Mouse (Mus musculus): Measurements from ENCODE around the gene Mrpl55.

The Mrpl55 gene

GRCm38 (mm10) chr11:59202081-59202995 is at the start of gene Mrpl55:
Mrpl55 (plus strand) TSS chr11:59202486.
- DNase-seq (ENCODE audit: low read depth) = peak; percentile 89

- DNase-seq (ENCODE audit: low read depth) = no peak
Measured at GRCm38 (mm10) chr11:59154220-59154619, 48.1 kb upstream of the Mrpl55 start.

- no peak for DNase-seq (ENCODE audit: low read depth)
Measured at GRCm38 (mm10) chr11:59155900-59156299, 46.4 kb upstream of the Mrpl55 start.

- no peak for DNase-seq (ENCODE audit: low read depth)
Measured at GRCm38 (mm10) chr11:59159099-59159498, 43.2 kb upstream of the Mrpl55 start.

- DNase-seq (ENCODE audit: low read depth) = no peak
Measured at GRCm38 (mm10) chr11:59159558-59159957, 42.7 kb upstream of the Mrpl55 start.

- no peak for DNase-seq (ENCODE audit: low read depth)
Measured at GRCm38 (mm10) chr11:59161398-59161797, 40.9 kb upstream of the Mrpl55 start.

- DNase-seq (ENCODE audit: low read depth) = peak; percentile 83
Measured at GRCm38 (mm10) chr11:59162443-59163254, 39.6 kb upstream of the Mrpl55 start.

- DNase-seq (ENCODE audit: low read depth) = peak; percentile 93
Measured at GRCm38 (mm10) chr11:59163255-59164236, 38.7 kb upstream of the Mrpl55 start, which contains the start of gene Iba57. Iba57 (minus strand) TSS chr11:59163739.

GRCm38 (mm10) chr11:59164384-59164783 is 37.9 kb upstream of the Mrpl55 start:
- DNase-seq (ENCODE audit: low read depth) = peak; percentile 95

- DNase-seq (ENCODE audit: low read depth) = peak; percentile 20
Measured at GRCm38 (mm10) chr11:59165616-59166241, 36.6 kb upstream of the Mrpl55 start.

GRCm38 (mm10) chr11:59169807-59170206 is 32.5 kb upstream of the Mrpl55 start:
- DNase-seq (ENCODE audit: low read depth) = no peak

GRCm38 (mm10) chr11:59170549-59170948 is 31.7 kb upstream of the Mrpl55 start:
- no peak for DNase-seq (ENCODE audit: low read depth)

- peak; percentile 62 for DNase-seq (ENCODE audit: low read depth)
Measured at GRCm38 (mm10) chr11:59174189-59174838, 28.0 kb upstream of the Mrpl55 start.

GRCm38 (mm10) chr11:59176475-59176874 is 25.8 kb upstream of the Mrpl55 start:
- no peak for DNase-seq (ENCODE audit: low read depth)

- no peak for DNase-seq (ENCODE audit: low read depth)
Measured at GRCm38 (mm10) chr11:59176921-59177320, 25.4 kb upstream of the Mrpl55 start.

GRCm38 (mm10) chr11:59182864-59183331 is 19.4 kb upstream of the Mrpl55 start, which contains the start of gene Gjc2:
Gjc2 (minus strand) TSS chr11:59183213.
- DNase-seq (ENCODE audit: low read depth) = no peak

- DNase-seq (ENCODE audit: low read depth) = no peak
Measured at GRCm38 (mm10) chr11:59183821-59184220, 18.5 kb upstream of the Mrpl55 start.

- DNase-seq (ENCODE audit: low read depth) = no peak
Measured at GRCm38 (mm10) chr11:59185490-59185889, 16.8 kb upstream of the Mrpl55 start.

- DNase-seq (ENCODE audit: low read depth) = no peak
Measured at GRCm38 (mm10) chr11:59187706-59188105, 14.6 kb upstream of the Mrpl55 start.
